Mouse (Mus musculus): ENCODE measurements around the gene Ifna14.
"Not testable (repeated sequence)": the region's sequence is repeated elsewhere in the genome, so short reads cannot be mapped to it uniquely, and the experiment has no call there.

Gene Ifna14

GRCm38 (mm10) chr4:88571698-88572097 is at the start of gene Ifna14:
Ifna14 (minus strand) TSS chr4:88571798.
- no peak for DNase-seq (ENCODE audit: low read depth, low spot score)

DNA sequence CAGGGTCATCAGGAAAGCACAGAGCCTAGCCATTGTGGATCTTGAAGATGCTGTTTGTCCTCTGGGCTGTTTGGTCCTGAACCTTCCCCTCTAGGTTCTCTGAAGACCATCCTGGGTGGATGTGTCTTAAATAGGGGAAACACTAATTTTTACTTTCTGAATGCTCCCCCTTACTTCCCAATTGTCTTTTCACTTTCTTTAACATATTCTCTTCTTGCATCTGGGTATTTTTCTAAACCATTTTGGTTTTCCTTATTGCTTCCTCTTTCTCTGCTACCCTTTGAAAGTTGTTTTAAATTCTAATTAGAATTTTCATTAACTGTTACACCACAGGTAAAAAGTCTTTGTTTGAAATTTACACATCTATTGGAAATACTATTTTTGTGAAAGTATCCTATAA is 31.7 kb upstream of the Ifna14 start, which contains the start of gene Ifna12:
Gene Ifna12, minus strand, starts transcription at position 101 of the 400 bp plus-strand sequence.
- no peak for DNase-seq (ENCODE audit: low read depth, low spot score)

- DNase-seq (ENCODE audit: low read depth, low spot score), result no peak
Measured at GRCm38 (mm10) chr4:88592285-88592684, 20.7 kb upstream of the Ifna14 start, which contains the start of gene Ifna9. Ifna9 (minus strand) TSS chr4:88592385.

DNA sequence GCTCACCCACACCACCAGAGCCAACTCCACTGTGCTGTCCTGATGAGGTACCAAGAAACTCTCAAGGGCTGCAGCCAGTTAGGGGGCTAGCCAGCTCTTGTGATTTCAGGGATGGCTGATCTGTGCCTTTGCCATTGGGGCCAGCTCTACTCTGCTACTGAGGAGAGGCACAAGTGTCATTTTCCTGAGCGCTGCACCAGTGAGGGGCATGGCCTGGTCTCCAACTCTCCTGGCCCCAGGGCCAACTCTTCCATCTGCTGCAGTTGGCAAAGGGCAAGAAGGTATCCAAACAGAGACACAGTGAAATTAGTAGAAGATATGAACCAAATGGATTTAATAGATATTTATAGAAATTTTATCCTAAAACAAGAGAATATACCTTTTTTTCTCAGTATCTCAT is 9.8 kb downstream of the Ifna14 start:
- no peak for DNase-seq (ENCODE audit: low read depth, low spot score)

- DNase-seq (ENCODE audit: low read depth, low spot score), result not testable (repeated sequence)
Measured at GRCm38 (mm10) chr4:88558145-88558544, 13.5 kb downstream of the Ifna14 start, which contains the start of gene Ifna15. Ifna15 (minus strand) TSS chr4:88558245.

- DNase-seq (ENCODE audit: low read depth, low spot score), result peak; percentile 46
Measured at GRCm38 (mm10) chr4:88550161-88550945, 21.2 kb downstream of the Ifna14 start.

DNA sequence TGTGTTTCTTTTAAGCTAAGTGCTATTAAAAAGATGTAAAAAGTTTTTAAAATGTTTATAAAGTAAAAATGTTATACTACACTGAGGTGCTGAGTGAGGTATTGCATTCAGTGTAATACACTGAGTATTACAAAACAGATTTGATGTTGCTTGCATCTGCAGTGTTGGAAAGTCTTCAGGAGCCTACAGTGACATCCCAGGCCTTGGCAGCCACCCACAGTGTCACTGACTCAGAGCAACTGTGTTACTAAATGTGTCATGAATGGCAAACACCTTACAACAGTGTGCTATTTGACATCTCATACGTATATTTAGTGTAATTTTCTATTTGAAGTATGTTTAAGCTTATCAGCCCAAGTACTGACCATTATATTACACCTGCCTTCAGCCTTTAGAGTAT is 23.6 kb downstream of the Ifna14 start:
- DNase-seq (ENCODE audit: low read depth, low spot score), result no peak

- DNase-seq (ENCODE audit: low read depth, low spot score), result peak; percentile 62
Measured at GRCm38 (mm10) chr4:88543649-88544234, 27.9 kb downstream of the Ifna14 start.

GRCm38 (mm10) chr4:88537328-88537727 is 34.3 kb downstream of the Ifna14 start:
- no peak for DNase-seq (ENCODE audit: low read depth, low spot score)

DNA sequence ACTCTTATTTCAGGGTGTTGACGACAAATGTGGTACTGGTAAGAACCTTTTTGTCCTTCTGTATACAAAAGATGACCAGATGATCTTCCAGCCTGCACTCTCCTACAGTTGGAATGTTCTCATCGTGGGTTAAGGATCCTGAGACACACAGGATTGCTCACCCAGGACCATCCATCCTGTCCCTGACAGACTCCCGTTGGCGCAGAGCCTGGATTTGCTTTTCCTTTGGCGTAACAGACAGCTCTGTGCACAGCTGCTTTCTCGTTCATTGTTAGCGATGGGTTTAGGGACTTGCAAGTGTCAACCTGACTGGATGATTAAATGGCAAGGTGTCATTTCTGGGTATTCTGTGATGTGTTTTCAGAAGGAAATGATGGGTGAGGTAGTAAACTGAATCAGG is 35.0 kb downstream of the Ifna14 start:
- no peak for DNase-seq (ENCODE audit: low read depth, low spot score)

DNA sequence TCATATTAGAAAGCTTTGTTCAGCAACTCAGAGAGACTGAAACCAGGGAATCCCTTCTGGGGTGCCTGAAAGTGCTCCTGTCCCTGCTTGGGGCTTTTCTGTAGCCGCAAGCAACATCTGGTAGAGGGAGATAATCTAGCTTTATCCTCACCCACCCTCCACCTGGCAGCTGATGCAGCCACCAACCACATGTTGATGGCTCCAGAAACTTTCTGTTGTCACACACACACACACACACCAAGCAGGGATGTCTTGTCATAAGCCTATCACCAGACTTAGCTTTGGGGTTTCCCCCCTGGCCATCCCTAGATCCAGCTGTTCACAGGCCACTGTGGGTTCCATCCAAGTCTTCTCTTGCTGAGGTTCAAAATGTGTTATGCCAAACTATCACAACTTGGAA is 35.9 kb downstream of the Ifna14 start:
- no peak for DNase-seq (ENCODE audit: low read depth, low spot score)

DNA sequence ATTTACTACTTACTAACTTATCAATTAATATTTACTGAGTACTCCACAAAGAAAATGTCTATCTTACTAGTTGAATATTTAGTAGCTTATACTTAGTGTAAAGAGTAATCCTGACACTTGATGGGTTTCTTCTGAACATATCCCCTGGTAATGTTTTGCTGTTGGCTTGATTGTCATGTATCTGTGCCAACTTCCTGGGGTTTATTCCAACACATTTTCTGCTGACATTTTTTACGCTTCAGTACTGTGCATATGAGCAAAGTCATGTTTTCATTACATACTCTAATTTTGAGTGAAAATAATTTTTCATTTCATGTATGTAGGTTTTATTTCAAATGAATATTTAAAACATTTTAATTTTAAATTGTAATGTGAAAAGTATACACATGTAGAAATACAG is 36.7 kb downstream of the Ifna14 start:
- no peak for DNase-seq (ENCODE audit: low read depth, low spot score)

GRCm38 (mm10) chr4:88533499-88533898 is 38.1 kb downstream of the Ifna14 start:
- DNase-seq (ENCODE audit: low read depth, low spot score), result no peak

GRCm38 (mm10) chr4:88530892-88531291 is 40.7 kb downstream of the Ifna14 start:
- no peak for DNase-seq (ENCODE audit: low read depth, low spot score)

GRCm38 (mm10) chr4:88530271-88530670 is 41.3 kb downstream of the Ifna14 start:
- DNase-seq (ENCODE audit: low read depth, low spot score), result no peak

GRCm38 (mm10) chr4:88526379-88527049 is 45.1 kb downstream of the Ifna14 start:
- no peak for DNase-seq (ENCODE audit: low read depth, low spot score)

GRCm38 (mm10) chr4:88525393-88525792 is 46.2 kb downstream of the Ifna14 start:
- DNase-seq (ENCODE audit: low read depth, low spot score), result no peak

DNA sequence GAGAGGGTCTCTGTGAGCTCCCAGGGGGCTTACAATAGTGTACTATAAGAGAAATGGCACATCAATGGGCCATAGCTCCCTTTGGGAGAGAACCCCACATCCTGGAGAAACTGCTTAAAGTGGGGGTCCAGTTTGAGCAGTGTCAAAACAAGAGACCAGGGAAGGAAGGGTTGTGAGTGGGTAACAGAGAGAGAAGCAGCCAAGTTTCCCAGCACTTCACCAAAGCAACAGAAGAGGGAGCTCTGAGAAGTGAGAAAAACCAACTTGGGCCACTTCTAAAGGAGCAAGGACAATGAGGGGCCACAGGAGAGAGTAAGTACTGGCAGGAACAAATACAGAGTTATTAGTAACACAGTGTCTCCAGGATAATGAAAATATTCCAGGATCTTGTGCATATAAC is 48.4 kb downstream of the Ifna14 start:
- DNase-seq (ENCODE audit: low read depth, low spot score), result no peak

DNA sequence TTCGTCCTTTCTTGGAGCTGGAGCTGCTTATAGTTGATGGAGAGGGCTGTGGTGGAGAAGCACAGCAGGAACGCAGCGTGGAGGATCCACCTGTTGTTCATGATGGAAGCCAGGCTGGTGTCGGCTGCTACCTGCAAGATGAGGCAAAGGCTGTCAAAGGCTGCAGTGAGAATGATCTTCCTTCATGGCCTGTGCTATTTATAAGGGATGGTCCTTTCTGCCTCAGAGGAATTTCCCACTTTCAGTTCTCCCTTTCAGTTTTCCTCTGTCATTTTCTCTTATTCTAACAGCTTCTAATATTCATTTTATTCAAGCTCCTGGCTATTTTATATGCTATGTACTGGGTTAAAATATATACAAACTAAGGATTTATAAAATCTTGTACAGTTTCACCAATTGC is 48.9 kb downstream of the Ifna14 start, which contains the start of gene Ifnb1:
Gene Ifnb1, minus strand, starts transcription at position 101 of the 400 bp plus-strand sequence.
- DNase-seq (ENCODE audit: low read depth, low spot score), result no peak

Measured in embryo, embryonic 11.5 days (tissue).